Mouse (Mus musculus): ENCODE measurements around the gene Trim8. TPM values are rescaled to one million over a fixed set of nuclear protein-coding genes. Genes with fewer than 3 reads are reported as not detected.

The Trim8 gene
- total RNA-seq (2021), result 39.3 and 44.9 TPM in 2 replicates
- long read RNA-seq, experiment 1, transcript Trim8-201 (6 exons, 3,580 nt), result major isoform, 98 of 117 reads
- long read RNA-seq, experiment 1, partial matches to known transcripts, result 6 of 117 reads
- long read RNA-seq, experiment 1, other reads (novel, unspliced or antisense), result 13 of 117 reads
- long read RNA-seq, experiment 2, transcript Trim8-201 (6 exons, 3,580 nt), result major isoform, 67 of 72 reads
- long read RNA-seq, experiment 2, partial matches to known transcripts, result 0 of 72 reads
- long read RNA-seq, experiment 2, other reads (novel, unspliced or antisense), result 5 of 72 reads

DNA sequence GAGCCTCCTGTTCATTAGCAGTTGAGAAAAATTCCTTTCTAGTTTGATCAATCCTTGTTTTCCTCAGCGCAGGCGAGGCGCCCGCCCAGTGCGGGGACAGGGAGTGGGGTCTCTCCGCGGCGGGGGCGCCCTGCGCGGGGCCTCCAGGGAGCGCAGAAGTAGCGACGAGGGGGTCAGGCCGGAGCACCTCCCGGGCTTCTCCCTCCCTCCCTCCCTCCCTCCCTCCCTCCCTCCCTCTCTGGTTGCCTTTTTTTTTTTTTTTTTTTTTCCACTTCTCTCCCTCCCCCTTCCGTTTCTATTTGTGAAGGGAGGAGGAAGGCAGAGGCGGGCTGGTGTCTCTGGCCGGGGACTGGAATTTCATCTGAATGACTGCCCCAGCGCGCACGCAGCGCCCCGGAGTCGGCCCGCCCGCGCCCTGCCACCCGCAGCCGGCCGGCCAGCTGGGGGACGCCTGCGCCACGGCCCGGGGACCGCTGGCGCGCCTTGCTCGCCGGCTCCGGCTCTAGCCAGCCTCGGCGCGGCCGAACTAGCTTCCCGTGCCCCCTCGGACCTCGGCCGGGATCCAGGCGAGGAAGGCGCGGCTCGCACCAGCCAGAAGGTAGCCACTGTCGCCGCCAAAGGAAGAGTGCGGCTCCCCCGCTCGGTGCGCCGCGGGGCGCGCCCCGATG is at the start of gene Trim8:
Gene Trim8 (plus strand): TSS at position 302 of the 668 bp plus-strand sequence.
- peak; percentile 87 for DNase-seq

DNA sequence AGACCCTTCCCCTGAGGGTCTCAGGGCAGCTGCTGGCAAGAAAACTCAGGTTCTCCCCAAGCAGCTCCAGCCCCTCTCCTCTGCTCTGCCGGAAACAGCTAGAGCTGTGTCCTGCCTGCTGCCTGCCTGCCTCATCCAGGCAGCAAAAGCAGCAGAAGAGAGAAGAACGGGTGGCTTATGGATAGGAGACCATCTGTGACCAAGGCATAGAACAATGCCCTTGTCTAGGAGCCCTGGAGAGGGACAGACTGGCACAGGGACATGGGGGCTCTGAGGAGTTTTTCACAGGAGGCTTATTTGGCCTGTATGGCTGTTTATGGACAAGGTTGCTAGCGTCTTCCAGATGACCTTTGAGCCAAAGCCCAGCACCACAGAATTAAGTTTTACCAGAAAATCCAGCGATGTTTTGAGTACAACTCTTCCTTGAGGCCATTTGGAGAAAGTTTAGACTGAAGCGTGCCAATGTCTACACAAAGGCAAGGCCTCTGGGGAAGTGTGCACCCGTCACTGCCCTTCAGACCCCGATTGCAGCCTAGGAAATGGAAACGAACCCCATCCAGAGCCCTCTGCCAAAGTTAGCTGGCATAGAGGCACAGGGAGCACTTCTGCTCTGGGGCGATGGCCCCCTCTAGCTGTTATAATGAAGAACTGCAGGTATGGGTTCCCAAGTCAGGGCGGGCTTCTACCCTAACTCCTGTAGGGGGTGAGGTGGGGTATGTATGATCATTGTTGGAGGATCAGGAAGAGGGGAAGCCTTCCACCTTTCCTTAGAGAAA is 49.3 kb upstream of the Trim8 start:
- peak; percentile 73 for DNase-seq

DNA sequence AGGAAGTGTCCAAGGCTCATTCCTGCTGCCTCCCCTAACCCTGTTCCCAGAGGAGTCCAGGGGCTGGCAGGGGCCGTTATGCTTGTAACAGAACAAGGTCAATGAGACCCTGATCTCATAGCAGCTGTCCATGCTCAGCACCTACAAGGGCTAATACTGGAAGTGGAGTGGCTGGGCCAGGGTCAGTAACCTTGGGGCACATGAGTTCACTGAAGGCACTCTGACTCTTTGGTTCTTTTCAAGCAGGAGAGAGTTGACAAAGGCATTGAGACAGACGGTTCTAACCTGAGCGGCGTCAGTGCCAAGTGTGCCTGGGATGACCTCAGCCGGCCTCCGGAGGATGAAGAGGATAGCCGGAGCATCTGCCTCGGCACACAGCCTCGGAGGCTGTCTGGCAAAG is 48.6 kb upstream of the Trim8 start:
- no peak for DNase-seq

DNA sequence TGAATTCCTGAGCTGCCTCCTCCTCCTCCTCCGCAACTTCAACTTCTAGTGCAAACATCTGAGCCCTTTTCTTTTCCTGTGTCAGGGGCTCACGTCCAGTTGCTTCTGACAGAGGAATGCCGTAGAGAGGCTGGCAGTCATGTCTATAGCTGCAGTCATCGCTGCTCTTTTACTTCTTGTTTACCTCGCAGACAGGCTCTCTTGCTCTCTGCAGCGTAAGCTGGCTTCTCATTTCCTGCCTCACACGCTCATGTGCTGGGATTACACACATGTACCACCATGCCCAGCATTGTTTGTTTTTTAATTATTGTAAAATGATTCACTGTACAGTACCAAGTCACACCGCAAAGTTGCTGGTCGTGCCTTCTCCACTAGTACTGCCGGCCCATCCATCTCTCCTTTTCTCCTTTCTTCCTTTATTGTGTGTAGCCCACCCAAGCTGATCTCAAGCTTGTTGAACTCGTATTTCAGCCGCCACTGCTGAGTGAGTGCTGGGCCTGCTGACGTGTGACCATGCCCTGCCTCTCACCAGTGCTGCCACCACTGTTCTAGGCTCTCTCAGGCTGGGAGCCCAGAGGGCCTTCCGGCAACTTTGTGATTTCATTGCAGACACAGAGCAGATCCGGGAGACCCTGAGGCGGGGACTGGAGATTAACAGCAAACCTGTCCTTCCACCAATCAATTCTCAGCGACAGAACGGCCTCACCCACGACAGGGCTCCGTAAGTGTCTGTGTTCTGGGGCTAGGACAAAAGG is 47.2 kb upstream of the Trim8 start:
- no peak for DNase-seq

DNA sequence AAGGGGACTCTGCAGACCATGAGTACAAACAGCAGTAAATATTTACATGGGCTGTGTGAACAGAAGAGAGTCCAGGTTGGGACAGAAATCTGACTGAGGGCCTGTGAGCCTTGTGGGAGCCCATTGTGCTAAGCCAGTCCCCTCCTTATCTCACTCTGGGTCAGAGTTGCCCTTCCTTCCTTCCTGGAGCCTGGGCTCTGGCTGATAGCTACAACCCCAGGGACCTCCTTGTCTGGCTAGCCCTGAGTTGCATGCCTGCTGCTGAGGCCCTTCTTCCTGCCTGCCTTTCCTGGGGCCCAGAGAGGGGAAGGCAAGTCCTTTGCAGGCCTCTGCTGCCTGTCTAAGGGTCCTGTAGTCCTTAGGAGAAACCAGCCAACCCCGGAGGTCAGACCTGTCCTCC is 46.5 kb upstream of the Trim8 start:
- peak; percentile 71 for DNase-seq

DNA sequence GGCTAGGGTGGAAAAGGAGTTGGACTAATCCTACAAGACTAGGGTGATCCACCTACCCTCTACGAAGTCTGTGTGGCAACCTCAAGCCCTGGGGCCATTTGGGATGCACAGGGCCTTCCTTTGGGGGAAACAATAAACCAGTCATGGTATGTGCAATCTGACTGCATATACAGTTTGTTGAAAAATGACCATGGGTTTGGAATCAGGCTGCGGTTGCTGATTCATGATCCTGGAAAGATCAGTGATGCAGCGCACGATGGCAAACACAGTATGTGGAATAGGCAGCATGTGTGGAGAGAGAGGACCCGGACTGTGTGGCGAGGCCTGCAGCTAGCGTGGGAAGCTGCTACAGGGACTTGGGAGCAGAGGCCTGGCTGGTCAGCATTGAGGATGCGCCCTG is 45.9 kb upstream of the Trim8 start:
- no peak for DNase-seq

DNA sequence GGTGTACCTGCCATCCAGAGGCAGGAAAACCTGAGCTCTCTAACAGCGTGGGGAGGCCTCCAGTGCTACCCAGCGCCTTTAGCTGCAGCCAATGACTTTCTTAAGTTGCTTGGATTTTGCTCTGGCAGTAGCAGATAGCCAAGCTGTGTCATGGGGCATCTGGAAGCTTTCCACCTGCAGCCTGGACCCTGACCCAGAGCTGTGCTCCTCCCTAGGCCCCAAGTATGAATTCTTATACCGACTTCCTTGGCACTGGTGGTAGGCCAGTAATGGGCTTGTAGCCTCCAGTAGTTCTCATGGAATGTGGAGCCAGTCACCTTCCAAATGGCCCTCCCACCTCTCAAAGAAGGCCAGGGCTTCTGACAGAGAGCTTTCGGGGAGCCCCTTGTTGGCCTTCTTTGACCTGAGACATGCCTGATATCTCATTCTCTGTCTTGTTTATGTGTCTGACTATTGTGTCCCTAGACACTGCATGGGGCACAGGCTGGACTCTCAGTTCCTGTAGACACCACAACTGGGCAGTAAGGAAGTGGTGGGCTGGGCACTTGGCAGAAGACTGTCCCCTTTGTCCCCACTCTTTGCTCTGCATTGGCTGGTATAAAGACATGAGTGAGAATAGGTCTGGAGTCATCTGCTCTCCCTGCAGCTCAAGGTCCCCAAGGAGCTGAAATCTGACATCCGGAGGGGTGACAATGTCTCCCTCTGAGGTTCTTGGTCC is 45.3 kb upstream of the Trim8 start:
- DNase-seq, result no peak

DNA sequence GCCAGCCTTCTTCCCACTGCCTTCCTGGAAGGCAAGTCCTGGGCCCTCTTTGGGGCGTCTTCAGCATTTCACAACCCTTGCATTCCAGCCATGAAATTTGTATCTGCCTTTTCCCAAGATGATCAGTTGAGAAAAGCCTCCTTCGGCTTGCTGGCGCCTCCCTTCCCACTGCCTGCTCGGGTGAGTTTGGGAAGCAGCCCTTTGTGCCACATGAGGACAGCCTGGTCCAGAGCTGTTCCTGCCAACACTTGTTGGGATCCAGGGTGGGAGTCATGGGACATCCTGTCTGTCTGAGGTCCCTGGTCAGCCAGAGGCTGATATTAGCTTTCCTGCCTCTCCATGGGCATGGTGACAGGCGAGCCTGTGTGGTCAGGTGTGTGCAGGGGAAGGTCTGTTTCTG is 43.7 kb upstream of the Trim8 start:
- DNase-seq, result no peak

DNA sequence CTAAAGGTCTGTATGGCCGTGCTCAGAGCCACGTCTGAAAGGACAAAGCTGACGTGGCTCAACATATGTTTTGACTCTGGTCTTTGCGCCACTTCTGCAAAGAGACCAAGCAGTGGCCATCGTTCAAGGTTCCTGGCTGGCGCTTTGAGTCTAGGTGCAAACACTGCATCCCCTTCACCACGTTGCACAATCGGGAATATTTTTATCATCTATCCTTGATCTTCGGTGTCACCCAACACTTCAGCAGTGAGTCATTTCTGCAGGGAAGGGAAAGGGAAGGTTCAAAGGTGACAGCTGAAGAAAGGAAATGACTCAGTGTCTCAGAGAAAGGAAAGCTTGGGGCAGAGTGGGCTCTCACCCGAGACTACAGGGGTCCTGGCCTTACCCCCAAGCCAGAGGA is 42.2 kb upstream of the Trim8 start:
- DNase-seq, result peak; percentile 73

DNA sequence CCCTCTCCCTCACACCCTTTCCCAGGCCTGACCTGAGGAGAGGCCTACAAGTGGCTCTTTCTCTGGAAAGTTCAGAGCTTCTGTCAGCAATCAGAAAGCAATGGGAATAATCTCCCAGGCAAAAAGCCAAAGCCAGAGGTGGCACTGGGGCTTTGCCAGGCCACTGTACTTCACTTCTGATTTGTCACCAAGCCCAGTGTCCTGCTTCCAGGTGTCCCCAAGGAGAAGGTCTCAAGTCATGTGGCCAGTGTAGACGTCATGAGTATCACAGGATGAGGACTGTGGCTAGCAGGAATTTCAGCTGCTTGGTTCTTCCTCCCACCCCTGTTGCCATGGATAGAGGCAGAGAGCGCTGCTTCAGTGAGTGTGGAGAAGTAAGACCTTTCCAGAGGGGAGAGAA is 41.6 kb upstream of the Trim8 start:
- DNase-seq, result peak; percentile 48

DNA sequence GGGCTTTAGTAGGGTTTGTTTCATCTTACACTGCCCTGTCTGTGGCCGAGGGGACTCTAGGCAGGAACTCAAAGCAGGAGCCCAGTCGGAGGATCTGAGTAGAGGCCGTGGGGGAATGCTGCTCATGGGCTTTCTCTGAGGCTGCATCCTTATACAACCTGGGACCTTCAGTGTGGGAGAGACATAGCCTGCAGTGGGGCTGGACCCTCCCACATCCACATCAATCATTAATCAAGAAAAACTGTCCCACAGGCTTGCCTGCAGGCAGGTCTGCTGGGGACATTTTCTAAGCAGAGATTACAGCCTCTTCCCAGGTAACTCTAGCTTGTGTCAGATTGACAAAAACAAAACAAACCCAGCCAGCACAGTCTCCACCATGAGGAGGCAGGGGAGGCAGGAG is 38.9 kb upstream of the Trim8 start:
- no peak for DNase-seq

DNA sequence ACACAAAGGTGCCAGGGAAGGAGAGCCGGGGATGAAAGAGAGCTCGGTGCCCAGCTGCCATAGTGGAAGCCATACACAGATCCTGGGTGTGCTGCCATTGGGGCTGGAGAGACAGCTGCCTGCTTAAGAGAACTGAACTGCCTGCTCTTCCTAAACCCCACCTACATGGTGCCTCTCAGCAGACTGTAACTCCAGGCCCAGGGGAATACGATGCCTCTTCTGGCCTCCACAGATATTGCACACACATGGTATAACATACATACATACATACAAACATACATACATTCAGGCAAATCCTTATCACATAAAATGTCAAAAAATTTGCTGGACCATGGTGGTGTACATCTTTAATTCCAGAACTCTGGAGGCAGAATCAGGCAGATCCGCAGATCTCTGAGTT is 38.1 kb upstream of the Trim8 start:
- no peak for DNase-seq

DNA sequence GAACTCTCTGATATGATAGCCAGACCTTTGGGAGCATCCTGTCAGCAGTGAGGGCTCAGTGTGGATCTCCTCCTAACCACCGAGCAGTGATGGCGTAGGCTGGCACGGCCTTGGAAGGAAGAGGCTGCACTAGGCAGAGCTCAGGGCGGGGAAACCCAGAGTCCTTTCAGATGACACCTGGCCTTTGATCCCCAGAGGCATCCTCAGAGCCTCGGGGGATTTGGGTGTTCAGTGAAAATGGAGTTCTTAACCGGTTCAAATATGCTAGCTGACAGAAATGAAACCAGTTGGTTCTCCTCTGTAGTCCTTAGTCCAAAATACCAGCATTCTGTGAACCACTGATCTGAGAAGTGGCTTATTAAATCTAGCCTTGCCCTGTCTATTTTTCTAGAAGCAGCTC is 35.3 kb upstream of the Trim8 start:
- DNase-seq, result no peak

DNA sequence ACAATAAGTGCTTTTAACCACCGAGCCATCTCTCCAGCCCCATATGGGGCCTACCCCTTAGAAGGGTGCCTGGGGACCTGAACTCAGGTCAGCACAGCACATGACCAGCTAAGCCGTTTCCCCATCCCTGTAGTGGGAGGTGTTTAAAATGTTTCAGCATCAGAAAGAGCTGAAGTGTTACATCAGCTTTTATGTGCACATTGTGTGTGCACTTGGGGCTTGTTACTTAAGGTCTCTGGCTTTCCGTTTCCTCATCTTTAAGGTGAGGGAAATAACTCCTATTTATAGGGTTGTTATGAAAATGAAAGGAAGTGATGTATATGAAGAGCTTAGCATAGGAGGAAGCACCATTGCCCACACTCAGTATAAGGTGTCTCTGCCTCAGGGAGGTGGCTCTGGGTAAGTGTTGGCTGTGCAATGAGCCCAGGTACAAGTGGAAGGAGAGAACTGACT is 34.4 kb upstream of the Trim8 start:
- DNase-seq, result no peak

DNA sequence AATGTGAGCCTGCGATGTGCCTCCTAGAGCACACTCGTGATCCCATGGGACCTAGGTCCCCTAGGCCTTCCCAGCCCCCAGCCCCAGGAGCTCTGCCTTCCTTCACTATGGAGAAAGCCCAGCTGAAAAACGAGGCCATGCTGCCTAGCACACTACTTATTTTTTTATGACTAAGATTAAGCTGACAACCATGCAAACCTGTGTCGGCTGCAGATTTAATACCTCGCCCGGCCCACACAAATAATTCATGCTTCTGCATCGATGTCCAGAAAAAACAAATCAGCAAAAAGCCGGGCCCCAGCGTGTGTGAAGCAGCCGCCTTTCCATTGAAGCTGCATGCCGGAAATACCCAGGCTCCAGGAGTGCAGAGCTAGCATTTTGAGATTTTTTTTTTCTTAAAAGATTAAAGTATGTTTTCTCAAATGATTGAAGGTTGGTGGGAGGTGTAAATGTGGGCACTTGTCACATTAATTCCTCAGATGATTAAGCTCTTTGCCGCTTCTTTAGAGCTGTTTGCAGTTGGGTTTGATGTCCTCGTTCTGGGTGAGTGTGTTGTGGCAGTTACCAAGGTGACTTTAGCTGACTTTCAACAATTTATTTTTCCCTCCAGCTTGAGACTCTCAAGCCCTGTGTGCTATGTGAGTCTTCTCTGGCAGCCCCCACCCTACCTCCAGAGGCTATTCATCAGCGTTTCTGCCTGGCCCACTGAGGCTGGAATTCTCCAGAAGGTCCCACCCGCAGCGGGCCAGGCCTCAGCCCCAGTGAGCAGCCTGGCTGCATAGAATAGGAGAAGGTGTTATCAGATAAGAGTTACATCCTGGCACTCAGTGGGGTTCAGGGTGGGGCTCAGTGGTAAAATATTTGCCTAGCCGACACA is 30.9 kb upstream of the Trim8 start:
- DNase-seq, result peak; percentile 52

DNA sequence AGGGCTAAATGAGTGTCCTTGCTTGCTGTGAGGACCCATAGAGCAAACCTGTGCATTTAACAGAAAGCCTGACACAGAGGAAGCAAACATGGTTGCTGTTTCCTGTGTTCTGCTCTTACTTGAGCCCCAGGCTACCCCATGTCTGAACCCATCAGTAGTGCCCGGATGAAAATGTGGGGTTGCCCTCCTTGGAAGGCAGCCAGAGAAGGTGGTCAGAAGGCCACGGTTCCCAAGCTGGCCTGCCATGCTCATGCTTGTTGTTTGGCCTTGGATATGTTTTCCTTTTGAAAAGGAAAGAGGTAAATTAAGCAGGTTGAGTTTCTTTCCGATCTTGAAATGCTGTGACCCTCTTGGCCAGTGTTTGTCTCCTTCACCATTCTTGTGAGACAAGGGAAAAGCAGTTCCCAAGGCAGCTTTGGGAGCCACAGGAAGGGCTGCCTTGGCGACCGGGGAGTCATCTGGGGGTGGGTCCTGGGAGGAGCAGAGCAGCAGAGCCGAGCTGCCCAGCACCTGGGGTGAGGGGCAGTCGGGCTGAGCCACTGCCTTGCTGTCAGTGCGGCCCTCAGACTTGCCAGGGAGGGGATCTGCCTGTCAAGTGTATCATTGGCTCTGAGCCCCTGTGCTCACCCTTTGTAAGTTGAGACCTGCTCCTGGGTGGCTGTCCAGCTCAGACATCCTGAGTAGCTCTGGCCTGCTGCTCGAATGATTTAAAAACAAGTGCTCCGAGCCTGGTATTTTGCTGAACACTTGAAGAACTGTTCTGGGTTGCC is 30.0 kb upstream of the Trim8 start:
- DNase-seq, result peak; percentile 59

DNA sequence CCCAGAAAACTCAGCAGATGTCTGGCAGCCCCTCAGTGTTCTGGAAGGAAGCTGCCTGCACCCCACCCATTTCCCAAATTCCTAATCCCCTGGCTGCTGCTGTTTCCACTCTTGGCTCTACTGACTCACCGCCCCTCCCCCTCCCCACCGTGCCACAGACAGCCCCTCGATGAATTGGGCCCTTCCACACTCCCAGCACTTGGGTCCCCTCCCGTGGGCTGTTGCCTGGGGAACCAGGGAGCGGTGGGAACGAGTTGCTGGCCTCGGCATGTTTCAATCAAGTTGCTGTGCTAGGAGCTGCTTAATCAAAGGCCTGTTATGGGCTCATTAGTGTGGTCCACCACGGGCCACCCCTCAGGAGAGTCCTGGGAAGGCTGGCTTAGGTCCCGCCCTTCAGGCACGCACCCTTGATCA is 24.1 kb upstream of the Trim8 start:
- DNase-seq, result no peak

DNA sequence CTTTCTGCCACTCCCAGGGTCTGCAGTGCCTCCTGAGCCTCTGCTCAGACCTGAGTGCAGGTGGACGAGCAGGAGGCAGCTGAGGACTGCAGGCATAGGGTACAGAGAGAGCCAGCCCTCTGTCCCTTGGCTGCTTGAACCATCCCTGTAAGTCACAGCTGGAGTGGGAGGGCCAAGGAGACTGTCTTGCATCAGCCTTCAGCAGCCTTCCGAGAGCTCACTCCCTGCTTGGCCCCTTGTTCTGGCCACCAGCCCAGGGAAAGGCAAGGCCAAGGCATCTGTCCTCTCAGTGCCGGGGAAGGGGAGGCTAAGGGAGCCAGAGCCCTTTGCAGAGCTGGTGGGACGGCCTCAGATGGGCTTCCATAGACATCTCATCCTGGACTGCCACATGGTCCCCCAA is 23.3 kb upstream of the Trim8 start:
- peak; percentile 68 for DNase-seq

DNA sequence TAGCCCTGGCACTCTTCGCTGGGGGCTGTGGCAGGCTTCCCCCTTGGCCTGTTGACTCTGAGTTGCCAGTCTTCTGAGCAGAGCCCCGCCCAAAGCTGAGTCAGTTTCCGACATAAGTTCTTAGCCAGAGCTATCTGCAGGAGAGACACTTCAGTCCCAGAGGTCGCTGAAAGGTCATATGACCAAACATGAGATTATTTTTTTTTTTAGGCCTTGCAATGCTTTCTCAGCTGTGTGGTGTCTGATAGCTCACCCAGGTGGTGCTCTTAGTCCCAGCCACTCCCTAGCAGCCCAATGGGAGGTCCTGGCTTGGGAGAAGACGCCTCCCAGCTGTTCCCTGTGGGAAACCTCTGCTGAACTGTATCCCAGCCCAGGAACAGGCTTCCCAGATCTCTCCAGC is 22.7 kb upstream of the Trim8 start:
- DNase-seq, result peak; percentile 72
